Mouse (Mus musculus): ENCODE measurements at regions not wholly inside any gene's neighbourhood (a gene's known extent, or its start where the extent isn't known, plus 50 kb on each side); places are given as distances from the start of the nearest gene placed in this dataset.

GRCm38 (mm10) chr6:25321446-25321845 is 365.3 kb upstream of the Tmem229a start:
- no peak for DNase-seq

GRCm38 (mm10) chr6:25320291-25320844 is 364.3 kb upstream of the Tmem229a start:
- DNase-seq = no peak

GRCm38 (mm10) chr6:25307471-25307870 is 351.4 kb upstream of the Tmem229a start:
- no peak for DNase-seq

- no peak for DNase-seq
Measured at GRCm38 (mm10) chr6:25304844-25305504, 348.9 kb upstream of the Tmem229a start.

- DNase-seq = no peak
Measured at GRCm38 (mm10) chr6:25291613-25292012, 335.5 kb upstream of the Tmem229a start.

- no peak for DNase-seq
Measured at GRCm38 (mm10) chr6:25287591-25287990, 331.5 kb upstream of the Tmem229a start.

- DNase-seq = no peak
Measured at GRCm38 (mm10) chr6:25286313-25286712, 330.2 kb upstream of the Tmem229a start.

GRCm38 (mm10) chr6:25278509-25278908 is 322.4 kb upstream of the Tmem229a start:
- DNase-seq = peak; percentile 8

GRCm38 (mm10) chr6:25277703-25278447 is 321.8 kb upstream of the Tmem229a start:
- DNase-seq = no peak

GRCm38 (mm10) chr6:25276221-25276620 is 320.1 kb upstream of the Tmem229a start:
- peak; percentile 48 for DNase-seq

- DNase-seq = no peak
Measured at GRCm38 (mm10) chr6:25260559-25260958, 304.5 kb upstream of the Tmem229a start.

- DNase-seq = no peak
Measured at GRCm38 (mm10) chr6:25255762-25256161, 299.7 kb upstream of the Tmem229a start.

- no peak for DNase-seq
Measured at GRCm38 (mm10) chr6:25237021-25237420, 280.9 kb upstream of the Tmem229a start.

GRCm38 (mm10) chr6:25236616-25237015 is 280.5 kb upstream of the Tmem229a start:
- DNase-seq = no peak
